Mouse (Mus musculus): ENCODE measurements around the gene Mphosph10.

DNA sequence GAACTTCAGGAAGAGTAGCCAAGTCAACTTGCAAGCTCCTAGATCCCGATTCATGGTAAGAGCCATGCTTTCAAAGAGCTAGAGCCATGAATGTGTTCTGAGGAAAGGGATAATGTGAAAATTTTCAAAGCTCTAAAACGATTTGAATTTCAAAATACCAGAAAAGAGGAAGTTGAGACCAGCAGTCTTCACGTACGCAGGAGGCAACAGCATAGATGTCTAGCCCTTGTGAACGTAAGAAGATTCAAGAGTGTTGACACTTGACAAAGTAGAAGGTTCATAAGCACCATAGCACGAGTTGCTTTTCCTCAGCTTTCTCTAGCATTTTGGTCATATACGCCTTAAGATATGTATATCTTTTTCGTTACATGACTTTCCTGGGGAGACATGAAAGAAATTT, 11.9 kb upstream of the Mphosph10 start:
- no peak for TF ChIP-seq CTCF (IDR thresholded peaks at IDR 0.05; ENCODE audit: extremely low read depth, insufficient read depth, low read length)
- TF ChIP-seq POLR2A (IDR thresholded peaks at IDR 0.05; ENCODE audit: extremely low read depth, insufficient read depth, low read length) = no peak

All from cortical plate, adult 2 months (tissue).